Mouse (Mus musculus) bone marrow macrophage, adult 2 months (primary cell): Measurements from ENCODE around the gene Slc6a20a.

ENCODE experiments used
- CTCF ChIP-seq: IDR thresholded peaks from 2 replicates; pipeline ENCODE4 v1.5.1; 2012; ENCODE audit warnings: low read depth, mild to moderate bottlenecking, low read length, moderate library complexity
- POLR2A ChIP-seq: IDR thresholded peaks from 2 replicates; pipeline ENCODE4 v1.6.1; 2012; ENCODE audit warnings: mild to moderate bottlenecking, low read depth, low read length, borderline replicate concordance

- TF ChIP-seq POLR2A (no peak), CTCF (no peak)
Measured at GRCm38 (mm10) chr9:123636771-123637170, 41.9 kb downstream of the Slc6a20a start.
